Mouse (Mus musculus) bone marrow, adult 2 months (tissue): ENCODE results near the gene Rrn3.

Experiments used
- CTCF ChIP-seq: fragments of 200-500 bp; IDR thresholded peaks from 2 replicates; pipeline ENCODE4 v1.5.1; 2011; ENCODE audit warnings: low read length, control low read depth; ENCODE audit not compliant: control insufficient read depth, insufficient read depth
- POLR2A ChIP-seq: fragments of 200-500 bp; IDR thresholded peaks from 2 replicates; pipeline ENCODE4 v1.6.1; 2011; ENCODE audit warnings: low read depth, mild to moderate bottlenecking, control low read depth, low read length, borderline replicate concordance; ENCODE audit not compliant: control insufficient read depth

- no peak for TF ChIP-seq CTCF
- TF ChIP-seq POLR2A = no peak
Observed at GRCm38 (mm10) chr16:13853886-13854285, 73.4 kb downstream of the Rrn3 start.
